Mouse (Mus musculus) pancreas, adult 10 weeks (tissue): ENCODE results near the gene Cox6b1. TPM values are rescaled to one million over a fixed set of nuclear protein-coding genes. Genes with fewer than 3 reads are reported as not detected.

Experiments
- polyA plus RNA-seq: library from polyadenylated mRNA; stranded (reverse); fragments of 350-450 nt; fragmentation: Illumina TruSeq; extraction: RNeasy Lipid Tissue Mini Kit (QIAGEN cat#74804); gene quantifications from one replicate; pipeline ENCODE4 v1.2.3, GENCODE M21; 2015; ENCODE audit warnings: low read depth, low replicate concordance; ENCODE audit not compliant: insufficient read depth

Cox6b1 gene
- 125 TPM for polyA plus RNA-seq

GRCm38 (mm10) chr7:30625530-30626384 is at the start of gene Cox6b1:
TSS of gene Cox6b1 (minus strand) at chr7:30626151.

GRCm38 (mm10) chr7:30671480-30671879 is 45.5 kb upstream of the Cox6b1 start, which contains the start of gene Pmis2:
TSS of gene Pmis2 (minus strand) at chr7:30671605.

GRCm38 (mm10) chr7:30664529-30665200 is 38.7 kb upstream of the Cox6b1 start, which contains the start of gene Haus5:
TSS of gene Haus5 (minus strand) at chr7:30664994.

GRCm38 (mm10) chr7:30649591-30650540 is 23.9 kb upstream of the Cox6b1 start, which contains the start of gene Rbm42:
TSS of gene Rbm42 (minus strand) at chr7:30650317.

GRCm38 (mm10) chr7:30635752-30636151 is 9.8 kb upstream of the Cox6b1 start, which contains the start of gene Etv2:
TSS of gene Etv2 (minus strand) at chr7:30635852.

GRCm38 (mm10) chr7:30612654-30613402 is 13.1 kb downstream of the Cox6b1 start, which contains the start of gene Upk1a:
TSS of gene Upk1a (minus strand) at chr7:30612847.

GRCm38 (mm10) chr7:30598786-30599185 is 27.2 kb downstream of the Cox6b1 start, which contains the start of gene Zbtb32:
TSS of gene Zbtb32 (minus strand) at chr7:30598909.

GRCm38 (mm10) chr7:30588676-30589434 is 37.1 kb downstream of the Cox6b1 start, which contains the start of gene Kmt2b:
TSS of gene Kmt2b (minus strand) at chr7:30588726.

Other genes with a start within 250 kb of the Cox6b1 start
- gene Tyrobp, start 212.4 kb downstream of the Cox6b1 start, polyA plus RNA-seq, result 19.8 TPM
- gene Hcst, start 206.3 kb downstream of the Cox6b1 start, polyA plus RNA-seq, result not detected
- 0.81 TPM for gene Nfkbid, start 204.4 kb downstream of the Cox6b1 start, polyA plus RNA-seq
- 34.1 TPM for gene Aplp1, start 180.6 kb downstream of the Cox6b1 start, polyA plus RNA-seq
- 2.1 TPM for gene Kirrel2, start 168.5 kb downstream of the Cox6b1 start, polyA plus RNA-seq
- 42.1 TPM for gene Nphs1, start 167.8 kb downstream of the Cox6b1 start, polyA plus RNA-seq
- not detected for gene Prodh2, start 132.5 kb downstream of the Cox6b1 start, polyA plus RNA-seq
- gene Arhgap33, start 91.1 kb downstream of the Cox6b1 start, polyA plus RNA-seq, result 2.0 TPM
- 4.7 TPM for gene Hspb6, start 74.0 kb downstream of the Cox6b1 start, polyA plus RNA-seq
- 3.7 TPM for gene Proser3, start 73.9 kb downstream of the Cox6b1 start, polyA plus RNA-seq
- gene Lin37, start 66.3 kb downstream of the Cox6b1 start, polyA plus RNA-seq, result 63.0 TPM
- 5.9 TPM for gene U2af1l4, start 62.9 kb downstream of the Cox6b1 start, polyA plus RNA-seq
- gene Gm49396, start 62.8 kb downstream of the Cox6b1 start, polyA plus RNA-seq, result 6.8 TPM
- 57.9 TPM for gene Psenen, start 62.5 kb downstream of the Cox6b1 start, polyA plus RNA-seq
- gene Igflr1, start 60.7 kb downstream of the Cox6b1 start, polyA plus RNA-seq, result 8.7 TPM
- gene Kmt2b, start 37.4 kb downstream of the Cox6b1 start, polyA plus RNA-seq, result 13.3 TPM
- gene Zbtb32, start 27.2 kb downstream of the Cox6b1 start, polyA plus RNA-seq, result not detected
- gene Upk1a, start 13.3 kb downstream of the Cox6b1 start, polyA plus RNA-seq, result not detected
- gene Etv2, start 9.7 kb upstream of the Cox6b1 start, polyA plus RNA-seq, result not detected
- 13.4 TPM for gene Rbm42, start 24.2 kb upstream of the Cox6b1 start, polyA plus RNA-seq
- 5.9 TPM for gene Haus5, start 38.8 kb upstream of the Cox6b1 start, polyA plus RNA-seq
- gene Pmis2, start 45.5 kb upstream of the Cox6b1 start, polyA plus RNA-seq, result not detected
- not detected for gene 2200002J24Rik, start 72.8 kb upstream of the Cox6b1 start, polyA plus RNA-seq
- 0.65 TPM for gene Atp4a, start 86.1 kb upstream of the Cox6b1 start, polyA plus RNA-seq
- 89.1 TPM for gene Tmem147, start 103.4 kb upstream of the Cox6b1 start, polyA plus RNA-seq
- not detected for gene Gapdhs, start 117.5 kb upstream of the Cox6b1 start, polyA plus RNA-seq
- 11.2 TPM for gene Sbsn, start 125.3 kb upstream of the Cox6b1 start, polyA plus RNA-seq
- gene Dmkn, start 137.6 kb upstream of the Cox6b1 start, polyA plus RNA-seq, result 10.9 TPM
- gene Krtdap, start 161.7 kb upstream of the Cox6b1 start, polyA plus RNA-seq, result not detected
- 1.1 TPM for gene Ffar2, start 197.6 kb upstream of the Cox6b1 start, polyA plus RNA-seq
- 1.0 TPM for gene Ffar3, start 230.0 kb upstream of the Cox6b1 start, polyA plus RNA-seq
- gene Ffar1, start 235.4 kb upstream of the Cox6b1 start, polyA plus RNA-seq, result 2.4 TPM